In the genomic region with DNA sequence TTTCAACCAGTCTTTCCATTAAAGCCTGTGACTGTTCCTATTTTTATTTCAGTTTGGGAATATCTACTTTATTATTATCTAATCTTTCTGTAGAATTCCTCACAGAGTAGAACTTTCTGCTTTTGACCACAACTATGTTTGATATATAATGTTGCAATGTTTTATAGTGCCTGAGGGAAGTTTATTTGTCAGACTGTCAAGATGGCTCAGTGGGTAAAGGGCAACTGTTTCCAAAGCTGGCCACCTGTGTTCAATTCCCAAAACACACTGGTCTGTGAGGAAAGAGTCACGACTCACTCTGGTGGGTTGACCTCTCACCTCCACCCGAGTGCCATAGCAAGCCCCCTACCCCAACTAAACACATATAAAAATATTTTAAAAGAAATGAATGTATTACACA, we compare ENCODE assay signal across 27 mouse cellular contexts.
"Had no signal": no experiment of that assay in that cellular context is flagged by ENCODE, and none has a peak within 500 bp of the region (broad histone marks: within the 10 kb centered on the region; RNA-seq: fewer than 3 reads in every experiment).

No protein-coding gene starts in this region.

- H3K4me3 ChIP-seq: embryonic facial prominence, embryonic 10.5 days; embryonic facial prominence, embryonic 12.5 days; embryonic facial prominence, embryonic 13.5 days; embryonic facial prominence, embryonic 15.5 days; erythroblast, embryonic 14.5 days; forebrain, embryonic 12.5 days; forebrain, embryonic 13.5 days; forebrain, embryonic 15.5 days; gastrocnemius, adult 2 months; heart, adult 2 months; heart, embryonic 10.5 days had no signal

- H3K27me3 ChIP-seq: embryonic facial prominence, embryonic 12.5 days; embryonic facial prominence, embryonic 13.5 days; embryonic facial prominence, embryonic 15.5 days; forebrain, embryonic 12.5 days; forebrain, embryonic 13.5 days; forebrain, embryonic 15.5 days had no signal

- ATAC-seq: forebrain, embryonic 13.5 days; forebrain, embryonic 14.5 days; forebrain, embryonic 15.5 days; forebrain, embryonic 16.5 days; forebrain, postnatal 0 days had no signal

- H3K27ac ChIP-seq: embryonic facial prominence, embryonic 10.5 days; embryonic facial prominence, embryonic 12.5 days; embryonic facial prominence, embryonic 13.5 days; embryonic facial prominence, embryonic 15.5 days; forebrain, embryonic 12.5 days; forebrain, embryonic 13.5 days; forebrain, embryonic 15.5 days; gastrocnemius, adult 2 months; heart, adult 2 months; heart, embryonic 10.5 days had no signal

- DNase-seq: cerebellum, adult 9-10 months; cerebellum, adult 9-11 months; cerebellum, postnatal 10 days; cerebellum, postnatal 14 days; cerebellum, postnatal 25 days; cerebellum, postnatal 36 days; embryo, embryonic 11 days; forebrain, postnatal 0 days; gastrocnemius, adult 2 months; gastrocnemius, postnatal 10 days; gastrocnemius, postnatal 14 days; gastrocnemius, postnatal 25 days; gastrocnemius, postnatal 36 days; heart, adult 11 months; heart, adult 18-20 months; heart, adult 2 months had no signal

- H3K4me2 ChIP-seq: embryonic facial prominence, embryonic 12.5 days; embryonic facial prominence, embryonic 13.5 days; embryonic facial prominence, embryonic 15.5 days; forebrain, embryonic 12.5 days; forebrain, embryonic 13.5 days; forebrain, embryonic 15.5 days had no signal

- H3K4me1 ChIP-seq: embryonic facial prominence, embryonic 10.5 days; embryonic facial prominence, embryonic 12.5 days; embryonic facial prominence, embryonic 13.5 days; embryonic facial prominence, embryonic 15.5 days; forebrain, embryonic 12.5 days; forebrain, embryonic 13.5 days; forebrain, embryonic 15.5 days; heart, embryonic 10.5 days had no signal

- H3K9me3 ChIP-seq: embryonic facial prominence, embryonic 10.5 days; embryonic facial prominence, embryonic 12.5 days; embryonic facial prominence, embryonic 13.5 days; embryonic facial prominence, embryonic 15.5 days; forebrain, embryonic 12.5 days; forebrain, embryonic 13.5 days; forebrain, embryonic 15.5 days; heart, embryonic 10.5 days had no signal

- H3K9ac ChIP-seq: embryonic facial prominence, embryonic 12.5 days; embryonic facial prominence, embryonic 13.5 days; embryonic facial prominence, embryonic 15.5 days; forebrain, embryonic 12.5 days; forebrain, embryonic 13.5 days; forebrain, embryonic 15.5 days; forebrain, postnatal 0 days had no signal
